Mouse (Mus musculus) right cerebral cortex, postnatal 10 days (tissue): ENCODE data around the gene AI837181.

ENCODE experiments used
- DNase-seq, 2 experiments: peaks; one replicate each; pipeline ENCODE4 v3.0.0; 2021; ENCODE audit warnings: low spot score in 2 of 2

The AI837181 gene

DNA sequence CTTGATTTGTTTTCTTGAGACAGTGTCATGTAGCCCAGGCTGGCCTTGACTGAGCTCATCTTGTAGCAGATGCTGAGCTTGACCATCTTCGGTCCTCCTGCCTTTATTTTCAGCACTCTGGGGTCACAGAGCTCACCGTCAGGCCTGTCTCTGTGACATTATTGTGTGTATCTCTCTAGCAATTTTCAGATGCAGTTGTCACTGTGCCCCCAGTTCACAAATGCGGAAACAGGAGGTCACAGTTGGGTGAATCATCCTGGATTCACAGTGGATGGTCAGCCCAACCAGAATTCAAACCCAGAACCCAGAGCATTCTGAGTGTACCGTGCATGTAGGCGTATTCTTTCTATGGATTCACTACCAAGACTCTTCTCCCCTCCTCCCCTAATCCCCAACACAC lies 20.8 kb downstream of the AI837181 start:
- DNase-seq = no peak

DNA sequence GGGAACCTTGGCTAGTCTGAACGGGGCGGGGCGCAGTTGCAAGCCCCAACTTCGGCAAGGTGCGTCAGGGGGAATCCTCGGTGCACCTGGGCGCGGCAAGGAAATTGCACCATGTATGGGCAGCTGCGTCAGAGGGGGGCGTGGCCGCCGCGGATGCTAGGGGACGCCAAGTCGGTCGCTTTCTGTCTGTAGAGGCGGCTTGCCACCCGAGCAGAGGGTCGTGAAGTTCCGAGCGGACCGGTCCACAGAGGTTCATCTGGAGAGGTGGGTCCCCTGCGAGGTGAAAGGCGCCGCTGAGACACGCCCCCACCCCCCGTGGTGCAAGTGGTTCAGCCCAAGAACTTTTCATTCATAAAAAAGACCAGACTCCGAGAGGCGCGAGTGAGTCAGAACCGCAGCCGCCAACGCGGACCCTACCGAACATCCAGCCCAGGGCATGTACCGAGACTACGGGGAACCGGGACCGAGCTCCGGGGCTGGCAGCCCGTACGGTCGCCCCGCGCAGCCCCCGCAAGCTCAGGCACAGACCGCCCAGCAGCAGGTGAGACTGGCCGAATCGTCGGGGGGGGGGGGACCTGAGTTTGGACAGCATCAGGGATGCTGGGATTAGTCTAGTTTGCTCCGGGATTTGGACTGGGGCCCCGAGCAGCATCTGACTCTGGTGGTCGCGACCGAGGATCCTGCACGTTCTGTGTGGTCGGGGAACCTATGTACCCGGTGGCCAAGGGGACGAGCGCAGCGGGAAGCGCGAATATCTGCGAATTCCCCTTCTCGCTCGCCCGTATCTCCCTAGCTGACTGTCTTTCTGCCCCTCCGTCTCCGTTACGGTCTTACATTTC lies 22.8 kb downstream of the AI837181 start, which contains the start of gene Fosl1:
Fosl1 (plus strand) TSS at position 33 of the 839 bp plus-strand sequence.
- peak; percentile 76 to 79 for DNase-seq

DNA sequence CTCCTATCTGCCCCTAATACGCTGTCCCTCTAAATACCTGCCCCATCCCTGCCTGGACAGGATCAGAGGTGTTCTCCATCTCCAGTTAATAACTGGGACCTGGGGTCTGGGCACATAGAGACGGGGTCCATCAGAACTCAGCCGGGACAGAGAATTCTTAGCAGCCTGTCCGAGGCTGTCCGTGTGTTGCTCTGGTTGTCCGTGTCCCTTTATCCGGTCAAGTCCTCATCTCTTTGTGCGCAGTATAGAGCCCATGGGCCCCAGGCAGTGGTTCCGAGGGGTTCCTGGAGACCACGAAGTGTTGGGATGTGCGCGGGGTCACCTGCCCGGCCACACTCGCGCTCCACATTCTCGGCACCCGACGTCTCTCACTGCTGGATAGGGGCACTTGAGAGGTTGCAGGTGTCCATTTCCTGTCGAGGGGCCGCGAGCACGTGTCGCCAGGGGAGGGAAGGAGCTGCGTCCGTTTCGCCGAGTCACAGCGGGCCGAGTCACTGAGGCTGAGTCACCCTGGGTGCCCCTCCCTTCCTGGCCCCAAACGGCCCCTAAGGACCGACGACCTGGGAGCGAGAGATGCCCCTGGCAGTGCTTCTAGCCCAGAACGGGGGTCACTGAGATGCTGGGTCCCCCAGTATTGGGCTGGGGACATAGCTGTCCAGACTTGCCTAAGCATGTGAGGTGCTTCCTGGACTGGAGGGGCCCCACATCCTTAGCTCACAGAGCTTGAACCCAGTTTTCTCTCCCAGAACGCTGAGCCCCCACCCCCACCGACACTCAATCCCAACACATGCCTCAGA lies 23.6 kb downstream of the AI837181 start:
- DNase-seq = no peak

DNA sequence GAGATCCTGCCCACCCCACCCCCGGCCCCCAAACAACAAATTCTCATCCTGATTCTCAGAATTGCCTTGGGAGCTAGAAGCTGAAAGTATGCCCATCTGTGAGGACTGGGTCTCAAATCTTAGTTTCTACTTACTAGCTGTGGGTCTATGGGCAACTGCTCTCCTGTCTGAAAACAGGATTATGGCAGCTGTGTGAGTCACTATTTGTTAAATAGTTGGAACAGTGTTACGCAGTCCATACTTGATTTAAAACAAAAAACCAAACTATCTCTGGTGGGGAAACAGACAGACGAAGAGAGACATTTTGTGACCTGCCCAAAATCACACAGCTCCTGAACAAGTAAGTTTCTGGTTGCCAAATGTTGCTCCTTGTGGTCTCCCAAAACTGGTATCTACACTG lies 24.7 kb downstream of the AI837181 start:
- no peak for DNase-seq

DNA sequence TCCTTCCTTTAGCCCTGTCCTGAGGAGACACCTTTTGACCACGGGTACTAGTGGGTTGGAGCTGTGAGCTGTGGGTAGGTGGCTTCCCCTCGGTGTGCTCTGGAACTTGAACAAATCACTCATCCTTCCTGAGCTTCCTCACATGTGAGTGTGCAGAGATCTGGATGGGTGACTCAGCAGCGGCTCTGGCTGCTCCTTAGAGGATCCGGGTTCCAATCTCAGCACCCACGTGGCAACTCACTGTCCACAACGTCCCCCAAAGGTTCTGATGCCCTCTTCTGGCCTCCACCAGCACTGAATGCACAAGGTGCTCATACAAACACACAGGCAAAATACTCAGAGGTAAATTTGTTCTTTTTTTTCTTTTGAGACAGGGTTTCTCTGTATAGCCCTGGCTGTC lies 26.8 kb downstream of the AI837181 start:
- no peak for DNase-seq

DNA sequence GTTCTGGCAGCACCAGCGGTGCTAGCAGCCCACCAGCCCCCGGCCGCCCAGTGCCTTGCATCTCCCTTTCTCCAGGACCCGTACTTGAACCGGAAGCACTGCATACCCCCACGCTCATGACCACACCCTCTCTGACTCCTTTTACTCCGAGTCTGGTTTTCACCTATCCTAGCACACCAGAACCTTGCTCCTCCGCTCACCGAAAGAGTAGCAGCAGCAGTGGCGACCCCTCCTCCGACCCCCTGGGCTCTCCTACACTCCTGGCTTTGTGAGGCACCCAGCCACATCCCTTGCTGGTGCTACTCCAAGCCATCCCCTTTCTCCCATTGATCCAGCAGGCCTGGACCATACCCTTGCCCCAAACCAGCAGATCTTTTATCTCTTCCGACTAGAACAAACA lies 30.1 kb downstream of the AI837181 start:
- DNase-seq = no peak

DNA sequence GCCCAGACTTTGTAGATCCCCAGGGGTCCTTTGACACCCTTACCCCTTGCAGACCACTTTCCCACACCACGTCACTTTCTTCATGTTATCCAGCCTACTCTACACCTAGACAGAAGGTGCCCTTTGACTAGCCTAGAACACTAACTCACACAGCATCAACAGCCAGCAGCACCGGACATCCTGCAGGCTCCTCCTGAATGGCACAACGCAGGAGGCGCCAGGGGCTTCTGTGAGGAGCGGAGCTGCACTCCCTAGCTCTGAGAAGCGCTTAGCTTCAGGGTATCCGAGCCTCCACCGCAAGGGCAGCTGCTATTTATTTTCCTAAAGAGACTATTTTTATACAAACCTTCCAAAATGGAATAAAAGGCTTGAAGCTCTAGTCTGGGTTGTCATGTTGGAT lies 30.6 kb downstream of the AI837181 start:
- peak in 1 of 2 experiments; percentile 39 for DNase-seq

DNA sequence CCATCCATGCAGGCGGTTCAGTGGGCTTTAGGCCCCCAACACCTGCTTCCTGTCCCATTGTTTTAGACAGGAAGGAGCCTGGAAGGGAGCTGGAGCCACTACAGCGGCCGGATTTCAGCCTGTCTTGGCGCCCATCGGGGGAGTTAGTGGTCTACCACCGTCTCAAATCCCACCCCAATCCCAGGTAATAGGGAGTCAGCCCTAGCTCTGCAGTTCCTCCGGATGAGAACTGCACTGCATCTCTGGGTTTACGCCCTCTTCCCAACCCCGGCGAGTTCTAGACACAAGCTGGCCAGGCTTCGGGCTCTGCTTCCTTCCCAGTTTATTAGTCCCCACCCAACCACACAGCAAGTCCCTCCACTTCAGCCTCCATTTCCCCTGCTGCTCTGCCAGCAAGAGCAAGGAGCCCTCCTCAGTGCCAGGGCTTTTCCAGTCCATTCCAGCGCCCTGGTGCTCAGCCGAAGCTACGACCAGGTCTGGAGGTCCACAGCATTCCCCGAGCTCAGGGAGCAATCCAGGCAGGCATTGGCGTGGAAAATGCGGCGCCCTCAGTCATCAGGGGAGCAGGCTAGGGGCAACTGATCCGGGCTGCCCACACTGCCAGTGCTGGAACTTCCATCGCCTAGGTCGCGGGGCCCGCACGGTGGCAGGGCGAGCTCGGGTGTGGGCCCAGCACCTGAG lies 31.4 kb downstream of the AI837181 start:
- no peak for DNase-seq

DNA sequence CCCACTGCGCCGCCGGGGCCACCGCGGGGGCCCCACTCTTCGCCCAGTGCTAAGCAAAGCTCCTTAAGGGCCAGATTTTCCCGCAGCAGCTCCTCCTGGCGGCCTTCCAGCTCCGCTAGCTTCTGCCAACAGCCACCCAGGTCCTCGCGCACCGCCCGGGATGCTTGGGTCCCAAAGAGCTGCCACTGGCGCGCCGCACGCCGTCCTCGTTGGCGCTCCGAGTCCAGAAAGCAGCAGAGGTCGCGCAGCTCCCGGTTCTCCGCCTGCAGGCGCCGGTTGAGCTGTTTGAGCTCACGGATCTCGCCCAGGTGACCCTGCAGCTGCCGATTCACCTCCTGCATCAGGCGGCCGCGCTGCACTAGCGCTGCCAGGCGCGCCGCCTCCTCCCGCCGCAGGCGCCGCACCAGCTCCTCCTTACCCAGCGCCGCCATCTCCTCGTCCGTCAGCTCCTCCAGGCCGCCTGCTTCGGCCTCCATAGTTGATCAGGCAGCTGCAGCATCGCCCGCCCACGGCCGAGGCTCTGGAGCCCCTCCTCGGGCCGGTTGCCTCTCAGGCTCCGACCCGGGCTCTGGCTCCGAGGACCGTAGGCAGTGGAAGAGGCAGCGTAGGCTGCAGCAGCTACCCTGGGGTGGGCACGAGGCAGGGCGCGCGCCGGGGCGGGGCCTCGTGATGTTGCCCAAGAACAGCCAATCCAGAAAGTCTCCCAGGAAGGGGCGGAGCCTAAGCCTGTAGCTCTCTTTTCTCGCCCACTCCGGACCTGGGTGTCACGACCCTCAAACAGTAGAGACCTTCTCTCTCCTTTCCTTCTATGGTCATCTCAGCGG lies 32.2 kb downstream of the AI837181 start:
- DNase-seq = peak; percentile 97 to 98

DNA sequence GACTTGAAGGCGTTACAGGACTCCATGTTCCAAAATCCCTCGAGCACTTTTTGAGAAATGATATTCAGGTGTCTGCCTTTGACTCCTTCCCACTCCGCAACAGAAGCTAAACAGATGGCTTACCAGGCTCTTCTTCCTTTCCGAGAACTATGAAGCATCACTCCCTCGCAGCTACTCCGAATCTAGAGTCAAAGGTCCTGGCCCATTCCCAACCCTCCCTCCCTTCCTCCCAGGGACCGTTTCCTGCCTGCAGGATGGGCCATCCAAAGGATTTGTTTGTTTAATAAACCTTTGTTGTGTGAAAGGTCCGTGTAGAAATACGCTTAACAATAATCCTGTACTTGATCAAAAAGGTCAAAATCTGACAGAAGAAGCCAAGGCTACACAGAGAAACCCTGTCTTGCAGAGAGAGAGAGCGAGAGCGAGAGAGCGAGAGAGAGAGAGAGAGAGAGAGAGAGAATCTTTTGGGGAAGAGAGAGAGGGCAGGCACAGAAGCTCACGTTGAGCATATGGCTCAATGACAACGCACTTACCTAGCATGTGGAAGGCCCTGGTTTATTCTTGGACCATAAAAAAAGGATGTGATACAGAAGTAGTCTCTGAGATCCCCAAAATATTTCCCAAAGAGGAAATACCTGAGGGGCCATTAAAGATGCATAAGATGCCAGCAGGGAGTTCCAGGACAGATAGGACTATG lies 33.0 kb downstream of the AI837181 start, which contains the start of gene Ccdc85b:
Ccdc85b (minus strand) TSS at position 149 of the 697 bp plus-strand sequence.
- DNase-seq = no peak

DNA sequence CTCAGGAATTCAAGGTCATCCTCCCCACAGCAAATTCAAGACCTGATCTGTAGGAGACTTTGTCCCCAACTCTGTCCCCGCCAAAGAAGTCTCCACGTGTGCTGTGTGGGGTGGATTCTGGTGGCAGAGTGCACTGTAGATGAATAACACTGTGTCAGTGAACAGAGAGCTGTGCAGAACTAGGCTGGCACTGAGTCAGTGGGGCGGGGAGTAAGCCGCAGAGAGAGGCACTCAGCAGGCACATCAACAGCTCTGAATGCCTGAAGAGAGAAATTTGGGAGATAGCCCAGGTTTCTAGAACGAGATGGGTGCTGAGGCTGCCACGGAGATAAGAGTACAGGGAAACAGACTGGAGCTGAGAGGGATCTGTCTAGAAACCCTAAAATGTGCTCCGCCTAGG lies 34.1 kb downstream of the AI837181 start:
- DNase-seq = peak; percentile 76 to 77

DNA sequence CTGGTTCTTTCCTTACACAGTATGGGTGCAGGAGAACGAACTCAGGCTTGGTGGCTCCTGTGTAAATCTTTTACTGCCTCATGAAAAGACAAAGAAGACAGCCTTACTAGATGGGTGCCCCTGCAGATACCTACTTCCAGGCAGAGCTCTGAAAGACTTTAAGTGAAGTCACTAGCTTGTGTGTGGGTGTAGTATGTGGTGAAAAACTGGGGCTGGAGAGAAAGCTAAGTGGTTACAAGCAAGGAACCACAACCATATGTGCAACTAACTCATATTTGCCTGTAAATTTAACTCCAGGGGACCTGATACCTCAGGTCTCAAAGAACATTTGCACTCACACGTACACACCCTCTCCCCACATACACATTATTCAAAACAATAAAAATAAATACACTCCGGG lies 35.0 kb downstream of the AI837181 start:
- DNase-seq = no peak

DNA sequence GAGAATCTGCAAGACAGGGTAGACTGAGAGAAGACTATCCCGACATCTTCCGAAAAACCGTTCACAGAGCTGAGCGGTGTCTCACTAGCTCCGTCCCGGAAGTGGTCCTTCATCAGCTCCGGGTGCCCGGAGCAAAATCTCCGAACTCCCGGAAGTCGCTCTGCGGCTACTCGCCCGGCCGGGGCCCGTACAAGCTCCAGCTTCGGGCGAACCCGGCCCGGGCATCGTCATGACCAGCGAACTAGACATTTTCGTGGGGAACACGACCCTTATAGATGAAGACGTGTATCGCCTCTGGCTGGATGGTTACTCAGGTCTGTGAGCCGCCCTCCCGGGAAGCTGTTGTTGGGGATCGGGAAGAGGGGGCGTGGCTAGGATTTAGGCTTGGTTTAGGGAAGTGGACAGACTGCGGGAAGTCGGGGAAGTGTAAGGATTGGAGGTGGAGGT lies 35.5 kb downstream of the AI837181 start, which contains the start of gene Fibp:
Fibp (plus strand) TSS at position 151 of the 447 bp plus-strand sequence.
- peak; percentile 93 to 94 for DNase-seq

DNA sequence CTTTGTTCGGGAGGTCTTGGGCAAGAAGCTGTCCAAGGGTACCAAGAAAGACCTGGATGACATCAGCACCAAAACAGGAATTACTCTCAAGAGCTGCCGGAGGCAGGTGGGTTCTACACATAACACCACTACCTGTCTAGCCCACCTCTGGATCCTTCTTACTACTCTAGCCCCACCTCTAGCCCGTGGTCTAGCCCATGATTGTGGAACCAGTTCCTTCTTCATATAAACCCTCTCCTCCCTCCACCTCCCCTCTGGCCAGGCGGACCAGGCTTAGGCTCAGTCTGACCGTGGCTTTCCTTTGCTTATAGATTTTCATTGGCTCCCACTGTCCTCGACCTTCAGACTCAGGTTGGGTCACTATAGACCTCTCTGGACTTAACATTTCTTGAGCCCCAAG lies 36.5 kb downstream of the AI837181 start:
- DNase-seq = no peak

DNA sequence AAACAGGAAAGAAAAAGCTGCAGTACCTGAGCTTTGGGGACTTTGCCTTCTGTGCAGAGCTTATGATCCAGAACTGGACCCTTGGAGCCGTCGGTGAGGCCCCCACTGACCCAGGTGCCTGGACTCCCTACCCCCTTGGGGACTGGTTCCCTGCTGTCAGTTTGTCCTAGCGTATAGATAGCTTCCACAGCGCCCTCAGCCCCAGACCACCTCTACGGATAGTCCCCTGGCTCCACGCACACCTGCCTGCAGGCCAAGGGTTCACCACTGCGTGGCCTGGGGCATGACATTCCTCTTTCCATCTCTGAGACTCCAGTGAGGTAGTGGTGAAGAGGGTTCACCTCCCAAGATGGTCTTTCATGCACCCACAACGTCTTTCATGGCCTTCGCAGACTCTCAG lies 38.3 kb downstream of the AI837181 start:
- no peak for DNase-seq

DNA sequence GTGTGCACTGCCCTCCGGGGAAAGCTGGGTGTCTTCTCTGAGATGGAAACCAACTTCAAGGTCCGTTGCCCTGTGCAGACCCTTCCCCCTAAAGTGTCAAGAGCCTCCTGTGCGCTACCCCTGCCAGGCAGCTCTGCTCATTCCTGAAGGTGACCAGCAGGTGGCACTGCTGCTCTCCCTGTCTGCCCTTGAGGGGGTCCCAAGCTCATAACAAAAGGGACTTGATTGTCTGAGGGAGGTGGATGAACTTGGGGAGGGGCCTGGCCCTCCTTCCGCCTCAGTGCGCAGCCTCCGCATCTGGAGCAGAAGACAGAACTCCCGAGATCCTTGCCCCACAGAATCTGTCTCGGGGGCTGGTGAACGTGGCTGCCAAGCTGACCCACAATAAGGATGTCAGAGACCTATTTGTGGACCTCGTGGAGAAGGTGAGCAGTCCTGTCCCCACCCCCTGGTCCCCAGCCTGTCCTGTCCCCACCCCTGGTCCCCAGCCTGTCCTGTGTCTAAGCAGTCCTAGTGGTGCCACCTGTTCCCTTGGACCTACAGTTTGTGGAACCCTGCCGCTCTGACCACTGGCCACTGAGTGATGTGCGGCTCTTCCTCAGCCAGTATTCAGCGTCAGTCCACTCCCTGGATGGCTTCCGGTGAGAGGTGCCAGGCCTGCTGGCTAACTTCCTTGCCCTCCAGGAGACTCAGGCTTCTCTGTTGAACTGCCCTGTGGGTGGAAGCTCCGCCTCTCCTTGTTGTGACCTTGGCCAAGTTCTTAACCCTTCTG lies 39.0 kb downstream of the AI837181 start:
- peak; percentile 70 to 80 for DNase-seq

DNA sequence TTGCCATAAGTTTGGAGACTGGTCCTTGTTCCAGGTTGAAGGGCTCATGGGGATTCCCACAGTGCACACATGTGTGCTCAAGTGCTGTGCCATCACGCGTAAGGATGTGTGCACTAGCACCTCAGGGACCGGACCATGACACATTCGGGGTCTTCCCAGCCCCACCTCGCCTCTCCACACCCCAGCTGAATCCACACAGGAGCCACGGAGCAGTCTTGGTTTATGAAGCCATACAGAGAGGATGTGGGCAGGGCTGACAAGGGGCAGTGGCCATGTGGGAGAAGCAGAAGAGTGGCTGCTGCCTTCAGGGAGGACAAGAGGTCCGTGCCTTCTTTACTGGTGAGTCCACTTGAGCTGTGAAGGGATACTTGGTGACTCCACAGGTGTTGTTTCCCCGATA lies 40.1 kb downstream of the AI837181 start:
- no peak for DNase-seq

DNA sequence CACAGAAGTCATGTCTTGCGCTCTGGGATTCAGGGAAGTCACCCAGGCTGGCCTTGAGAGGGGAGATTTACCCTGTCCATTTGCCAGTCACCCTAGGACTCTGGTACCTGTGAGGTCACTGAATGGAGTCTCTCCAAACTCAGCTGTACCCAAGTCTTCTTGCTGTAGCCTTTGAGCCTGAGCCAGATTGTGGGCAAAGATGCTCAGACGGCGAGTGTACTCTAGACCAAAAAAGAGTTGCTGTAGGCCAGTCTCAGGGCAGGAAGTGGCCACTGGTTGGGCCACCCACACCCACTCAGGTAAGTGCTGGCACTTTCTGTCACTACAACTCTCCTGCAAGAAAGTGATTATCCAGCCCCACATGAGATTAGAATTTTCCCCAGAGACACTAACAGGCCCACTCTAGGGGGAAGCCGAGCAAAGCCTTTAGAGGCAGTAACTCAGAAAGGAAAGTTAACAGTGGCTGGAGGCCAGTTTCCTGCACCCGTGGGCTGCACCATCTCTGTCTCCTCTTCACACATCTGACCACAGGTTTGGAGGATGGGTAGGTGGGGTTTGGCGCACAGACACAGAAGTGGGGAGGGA lies 42.1 kb downstream of the AI837181 start:
- no peak for DNase-seq

DNA sequence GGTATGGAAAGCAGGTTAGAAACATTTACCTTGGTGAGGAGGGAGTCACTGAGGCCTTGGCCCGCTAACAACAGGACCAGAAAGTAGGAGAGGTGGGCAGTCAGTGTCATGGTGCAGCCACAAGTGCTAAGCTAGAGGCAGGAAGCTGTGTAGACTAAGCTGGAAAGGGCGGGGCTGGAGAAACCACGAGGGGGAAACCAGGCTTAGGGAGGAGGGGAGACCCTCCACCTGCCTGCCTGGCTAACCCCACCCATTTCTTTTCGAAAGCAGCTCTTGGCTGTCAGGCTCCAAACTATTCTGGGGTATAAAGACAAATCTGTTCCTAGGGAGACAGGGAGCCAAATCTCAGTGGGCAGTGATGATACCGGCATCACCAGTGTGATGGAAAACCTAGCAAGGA lies 43.4 kb downstream of the AI837181 start, which contains the start of gene Ctsw:
Ctsw (minus strand) TSS at position 134 of the 400 bp plus-strand sequence.
- DNase-seq = peak in 1 of 2 experiments; percentile 53
